Mouse (Mus musculus) liver, embryonic 14.5 days (tissue): ENCODE data around the gene 5430419D17Rik. TPM values are rescaled to one million over a fixed set of nuclear protein-coding genes. Genes with fewer than 3 reads are reported as not detected.

Source experiments
- ATAC-seq: fragments of 200-750 bp; cut with Nextera tagmentation; 2 replicates; pipeline ENCODE4 v1.8.0; 2017; ENCODE audit warnings: moderate number of reproducible peaks, mild to moderate bottlenecking, moderate library complexity; ENCODE audit not compliant: insufficient read depth
- DNase-seq, 3 experiments: peaks; one replicate each; pipeline ENCODE4 v3.0.0-alpha.2; 2012 to 2013; ENCODE audit warnings: low read depth in 3 of 3, low spot score in 3 of 3
- H3K27ac ChIP-seq: fragments of 300-500 bp; sonication (generic); 2 replicates; pipeline ENCODE4 v1.5.1; 2014; ENCODE audit warnings: moderate library complexity, mild to moderate bottlenecking, control low read depth, inconsistent platforms
- H3K27me3 ChIP-seq: fragments of 300-500 bp; sonication (generic); 2 replicates; pipeline ENCODE4 v1.6.1; 2014; ENCODE audit warnings: mild to moderate bottlenecking, low read length, moderate library complexity; ENCODE audit not compliant: control insufficient read depth, insufficient read depth
- H3K36me3 ChIP-seq: fragments of 300-500 bp; sonication (generic); replicated peaks from 2 replicates; pipeline ENCODE4 v1.6.1; 2014; ENCODE audit warnings: low read depth; ENCODE audit not compliant: control insufficient read depth, insufficient read depth
- H3K4me1 ChIP-seq, 2 experiments: fragments of 200-500 bp in 1 of 2; fragments of 300-500 bp in 1 of 2; sonication (generic) in 1 of 2; replicated peaks; 2 replicates each; pipeline ENCODE4 v1.6.1; 2012 to 2014; ENCODE audit warnings: antibody characterized with exemption in 1 of 2, inconsistent platforms in 1 of 2, low read length in 1 of 2; ENCODE audit not compliant: control insufficient read depth in 2 of 2, insufficient read depth in 2 of 2
- H3K4me2 ChIP-seq: fragments of 300-500 bp; sonication (generic); 2 replicates; pipeline ENCODE4 v1.6.1; 2014; ENCODE audit warnings: low read depth, mild to moderate bottlenecking, control low read depth, moderate library complexity
- H3K4me3 ChIP-seq, 2 experiments: fragments of 200-500 bp in 1 of 2; fragments of 300-500 bp in 1 of 2; sonication (generic) in 1 of 2; 2 replicates each; pipeline ENCODE4 v1.5.1; 2012 to 2014; ENCODE audit warnings: low read depth in 2 of 2, low read length in 2 of 2, mild to moderate bottlenecking in 2 of 2, control low read depth in 1 of 2, inconsistent platforms in 1 of 2, moderate library complexity in 1 of 2; ENCODE audit not compliant: insufficient read depth in 1 of 2
- H3K9ac ChIP-seq: fragments of 300-500 bp; sonication (generic); replicated peaks from 2 replicates; pipeline ENCODE4 v1.6.1; 2014; ENCODE audit warnings: mild to moderate bottlenecking, control low read depth, moderate library complexity
- H3K9me3 ChIP-seq: fragments of 300-500 bp; sonication (generic); 2 replicates; pipeline ENCODE4 v1.6.1; 2016; ENCODE audit warnings: low read length, mixed read lengths; ENCODE audit not compliant: control insufficient read depth
- CTCF ChIP-seq: IDR thresholded peaks from 2 replicates; pipeline ENCODE4 v1.5.1; 2016; ENCODE audit warnings: antibody characterized with exemption, low read depth, control low read depth
- EP300 ChIP-seq: IDR thresholded peaks from 2 replicates; pipeline ENCODE4 v1.6.1; 2016; ENCODE audit warnings: antibody characterized with exemption, low read depth
- WGBS: fragments of 180-500 bp; shearing (Covaris S2); extraction: QIAGEN DNeasy Blood & Tissue Kit; methylation state at CpG from one replicate; pipeline ENCODE4 v1.1.7; 2014; ENCODE audit not compliant: insufficient replicate concordance; 5-methylcytosine and 5-hydroxymethylcytosine counted together
- polyA plus RNA-seq, 2 experiments: library from polyadenylated mRNA; depleted of rRNA in 1 of 2; stranded (reverse) in 1 of 2; unstranded in 1 of 2; fragments of >200 nt; fragmentation: Nextera tagmentation in 1 of 2; extraction: Ambion mirVana in 1 of 2; gene quantifications; 2 replicates each; pipeline versions ENCODE4 v1.2.1 to v1.2.3; 2012 to 2014

The 5430419D17Rik gene
- polyA plus RNA-seq, 2 experiments, result not detected

- H3K4me2 ChIP-seq, result no peak overlapping the region
- no peak overlapping the region for H3K9ac ChIP-seq
- DNase-seq (no peak), ATAC-seq (no peak)
- 76% methylated on average over 5 of the region's 5 CpGs for WGBS
- no peaks in the 10 kb centered on the region for H3K36me3 ChIP-seq
- TF ChIP-seq CTCF (no peak), EP300 (no peak)
- no peaks in the 10 kb centered on the region for H3K9me3 ChIP-seq
- H3K27me3 ChIP-seq, result no peaks in the 10 kb centered on the region
- H3K4me3 ChIP-seq, result no peak overlapping the region
- H3K4me1 ChIP-seq, result no peaks in the 10 kb centered on the region
- no peak overlapping the region for H3K27ac ChIP-seq
These were observed 152.9 kb downstream of the 5430419D17Rik start for GRCm38 (mm10) chr7:131327054-131327453.

GRCm38 (mm10) chr7:131329416-131329815 lies 155.2 kb downstream of the 5430419D17Rik start, which contains the start of gene Fam24b:
Gene Fam24b (minus strand): TSS chr7:131329516.
- Histone ChIP-seq H3K27me3 (no peaks in the 10 kb centered on the region), H3K9me3 (no peaks in the 10 kb centered on the region), H3K4me3 (no peak within 1 kb of the TSS), H3K4me2 (no peak within 1 kb of the TSS), H3K27ac (no peak within 1 kb of the TSS), H3K36me3 (no peaks in the 10 kb centered on the region), H3K4me1 (no peaks in the 10 kb centered on the region), H3K9ac (no peak within 1 kb of the TSS)
- 66% methylated on average over 5 of the region's 5 CpGs for WGBS
- TF ChIP-seq CTCF, result no peak
- TF ChIP-seq EP300, result no peak
- DNase-seq (no peak), ATAC-seq (no peak)

- ATAC-seq (no peak), DNase-seq (no peak)
- no peaks in the 10 kb centered on the region for H3K36me3 ChIP-seq
- no peaks in the 10 kb centered on the region for H3K27me3 ChIP-seq
- H3K9me3 ChIP-seq, result no peaks in the 10 kb centered on the region
- no peaks in the 10 kb centered on the region for H3K4me1 ChIP-seq
- no peak overlapping the region for H3K27ac ChIP-seq
- no peak overlapping the region for H3K4me2 ChIP-seq
- no peak overlapping the region for H3K9ac ChIP-seq
- TF ChIP-seq EP300 (no peak), CTCF (no peak)
- 40% methylated on average over 2 of the region's 2 CpGs for WGBS
- H3K4me3 ChIP-seq, result no peak overlapping the region
These were observed 157.5 kb downstream of the 5430419D17Rik start for GRCm38 (mm10) chr7:131331688-131332087.

DNA sequence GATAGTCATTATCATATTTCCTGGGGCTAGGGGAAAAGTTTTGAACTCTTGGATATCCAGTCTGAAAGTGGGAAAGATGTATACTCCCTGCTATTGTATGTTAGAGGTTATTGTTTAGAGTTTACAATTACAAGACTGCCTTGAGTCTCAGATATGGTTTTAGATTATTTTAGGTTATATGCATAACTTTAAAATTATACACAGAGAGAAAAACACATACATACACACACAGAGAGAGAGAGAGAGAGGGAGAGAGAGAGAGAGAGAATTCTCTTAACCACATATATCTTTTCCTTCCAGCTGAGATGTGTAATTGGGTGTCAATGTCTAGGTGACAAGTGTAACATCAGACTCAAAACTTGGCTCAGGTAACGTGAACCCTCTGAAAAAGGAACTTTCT lies 159.4 kb downstream of the 5430419D17Rik start, which contains the start of gene Fam24a:
Fam24a (plus strand) TSS at position 301 of the 400 bp plus-strand sequence.
- no peak for DNase-seq
- Histone ChIP-seq H3K36me3 (no peaks in the 10 kb centered on the region), H3K27me3 (no peaks in the 10 kb centered on the region), H3K4me1 (no peaks in the 10 kb centered on the region), H3K4me3 (no peak within 1 kb of the TSS), H3K9me3 (no peaks in the 10 kb centered on the region), H3K27ac (no peak within 1 kb of the TSS), H3K4me2 (no peak within 1 kb of the TSS), H3K9ac (no peak within 1 kb of the TSS)
- no peak for ATAC-seq
- TF ChIP-seq EP300 (no peak), CTCF (no peak)
- WGBS, result 46% methylated on average over 1 of the region's 1 CpGs

- Histone ChIP-seq H3K9me3 (no peaks in the 10 kb centered on the region), H3K36me3 (peaks cover 6% of the 10 kb centered on the region), H3K4me1 (no peaks in the 10 kb centered on the region), H3K9ac (no peak overlapping the region), H3K4me3 (no peak overlapping the region), H3K27ac (no peak overlapping the region), H3K27me3 (no peaks in the 10 kb centered on the region), H3K4me2 (no peak overlapping the region)
- ATAC-seq (no peak), DNase-seq (no peak)
- TF ChIP-seq CTCF (no peak), EP300 (no peak)
- WGBS, result 64% methylated on average over 8 of the region's 8 CpGs
These were observed 163.4 kb downstream of the 5430419D17Rik start for GRCm38 (mm10) chr7:131337502-131338068.
